Mouse (Mus musculus): ENCODE measurements around the gene Nudt8.
A peak's percentile ranks its signal among the peaks of the same experiment; 100 is the strongest.
"Not testable (repeated sequence)": the region's sequence is repeated elsewhere in the genome, so short reads cannot be mapped to it uniquely, and the experiment has no call there.

Nudt8 gene

DNA sequence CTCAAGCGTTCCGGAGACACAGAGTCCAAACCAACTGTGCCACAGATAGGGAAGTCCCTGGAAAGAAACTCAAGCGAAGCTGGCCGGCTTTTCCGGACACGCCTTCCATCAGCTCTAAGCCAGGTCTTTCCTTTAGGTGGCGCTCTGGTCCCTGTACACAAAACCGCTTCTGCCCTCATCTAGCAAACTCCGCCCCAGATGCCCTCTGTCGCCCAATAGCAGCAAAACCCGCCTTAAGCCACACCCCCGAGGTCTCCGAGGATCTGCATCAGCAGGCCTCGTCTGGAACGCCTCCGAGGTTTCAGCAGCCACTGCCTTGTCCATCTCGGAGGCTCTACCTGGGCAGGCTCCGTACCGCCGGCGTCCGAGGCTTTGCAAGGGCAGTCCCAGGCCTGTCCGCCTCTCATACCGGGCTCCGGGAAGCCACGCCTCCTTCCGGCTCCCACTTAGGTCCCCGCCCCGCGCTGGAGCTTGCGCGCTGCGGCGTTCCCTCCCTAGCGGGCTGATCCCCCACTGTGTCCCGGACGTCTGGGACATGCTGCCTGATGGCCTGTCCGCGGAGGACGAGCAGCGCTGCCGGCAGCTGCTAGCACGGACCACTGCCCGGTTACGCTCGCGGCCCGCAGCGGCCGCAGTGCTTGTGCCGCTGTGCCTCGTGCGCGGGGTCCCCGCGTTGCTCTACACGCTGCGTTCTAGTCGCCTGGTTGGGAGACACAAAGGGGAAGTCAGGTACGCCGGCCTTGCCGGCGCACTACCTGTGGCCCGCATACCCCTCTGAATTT is at the start of gene Nudt8, which contains the start of gene Gm49405:
Nudt8 (plus strand) TSS at position 462 of the 782 bp plus-strand sequence.
Gm49405 (plus strand) TSS at position 508 of the 782 bp plus-strand sequence.
- peak; percentile 97 for DNase-seq

DNA sequence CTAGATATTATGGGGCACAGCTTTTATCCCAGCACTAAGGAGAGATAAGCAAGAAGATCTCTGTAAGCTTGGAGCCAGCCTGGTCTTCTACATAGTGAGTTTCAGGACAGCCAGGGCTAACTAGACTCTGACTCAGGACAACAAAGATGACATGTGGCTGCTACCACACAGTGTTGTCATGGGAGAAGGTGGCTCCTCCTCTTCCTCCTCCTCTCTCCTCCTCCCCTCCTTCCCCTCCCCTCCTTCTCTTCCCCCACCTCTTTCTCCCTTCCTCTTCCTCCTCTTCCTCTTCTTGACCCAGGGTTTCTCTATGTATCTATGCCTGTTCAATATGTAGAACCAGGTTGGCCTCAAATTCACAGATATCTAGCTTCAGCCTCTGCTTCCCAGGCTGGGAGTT is 48.9 kb upstream of the Nudt8 start:
- no peak for DNase-seq

DNA sequence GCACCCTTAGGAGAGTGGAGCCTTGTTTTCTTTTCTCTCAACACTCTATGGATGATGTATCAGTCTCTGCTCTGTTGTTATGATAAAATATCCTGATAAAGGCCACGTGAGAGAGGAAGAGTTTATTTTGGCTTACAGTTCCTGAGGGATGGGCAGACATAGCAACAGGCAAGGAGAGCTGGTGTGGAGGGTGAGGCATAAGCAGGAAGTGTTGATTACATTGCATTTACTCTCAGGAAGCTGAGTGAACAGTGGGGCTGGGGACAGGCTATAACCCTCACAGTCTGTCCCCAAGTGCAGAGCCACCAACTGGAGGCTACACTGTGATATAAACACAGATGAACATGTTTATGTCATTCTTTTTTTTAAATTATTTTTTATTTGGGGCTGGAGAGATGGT is 48.3 kb upstream of the Nudt8 start:
- no peak for DNase-seq

DNA sequence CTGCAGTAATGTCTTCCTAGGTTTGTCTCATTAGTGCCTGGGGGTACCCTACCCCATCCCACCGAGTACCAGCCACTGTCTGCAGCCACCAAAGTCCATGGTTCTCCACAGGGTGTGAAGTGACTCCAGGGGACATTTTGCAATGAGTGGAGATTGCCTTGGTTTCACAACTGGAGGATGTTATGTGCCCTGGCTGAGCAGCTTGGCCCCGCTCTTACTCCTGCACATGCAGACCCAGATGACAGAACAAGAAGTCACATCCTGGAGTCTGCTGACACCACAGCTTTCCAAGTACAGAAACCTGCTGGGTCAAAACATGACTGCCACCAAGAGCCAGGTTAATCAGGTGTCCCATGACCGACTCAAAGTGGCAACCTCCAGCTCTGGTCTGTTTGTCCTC is 45.3 kb upstream of the Nudt8 start:
- no peak for DNase-seq

DNA sequence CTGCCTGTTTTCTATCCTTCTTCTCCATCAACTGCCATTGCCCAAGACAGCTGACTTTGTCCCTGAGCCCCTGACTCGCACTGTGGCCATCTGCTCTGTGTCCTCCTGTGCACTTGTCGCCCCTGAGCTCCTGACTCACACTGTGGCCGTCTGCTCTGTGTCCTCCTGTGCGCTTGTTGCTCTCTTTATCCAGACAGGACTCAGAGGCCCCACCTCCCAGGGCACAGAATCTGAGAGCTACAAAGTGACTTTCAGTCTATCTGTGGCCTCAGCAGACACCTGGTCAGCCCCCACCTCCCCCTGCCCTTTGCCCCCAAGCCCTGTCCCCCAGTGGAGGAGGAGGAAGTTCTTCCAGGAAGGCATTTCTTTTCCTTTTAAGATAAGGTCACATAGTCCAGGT is 44.6 kb upstream of the Nudt8 start:
- no peak for DNase-seq

DNA sequence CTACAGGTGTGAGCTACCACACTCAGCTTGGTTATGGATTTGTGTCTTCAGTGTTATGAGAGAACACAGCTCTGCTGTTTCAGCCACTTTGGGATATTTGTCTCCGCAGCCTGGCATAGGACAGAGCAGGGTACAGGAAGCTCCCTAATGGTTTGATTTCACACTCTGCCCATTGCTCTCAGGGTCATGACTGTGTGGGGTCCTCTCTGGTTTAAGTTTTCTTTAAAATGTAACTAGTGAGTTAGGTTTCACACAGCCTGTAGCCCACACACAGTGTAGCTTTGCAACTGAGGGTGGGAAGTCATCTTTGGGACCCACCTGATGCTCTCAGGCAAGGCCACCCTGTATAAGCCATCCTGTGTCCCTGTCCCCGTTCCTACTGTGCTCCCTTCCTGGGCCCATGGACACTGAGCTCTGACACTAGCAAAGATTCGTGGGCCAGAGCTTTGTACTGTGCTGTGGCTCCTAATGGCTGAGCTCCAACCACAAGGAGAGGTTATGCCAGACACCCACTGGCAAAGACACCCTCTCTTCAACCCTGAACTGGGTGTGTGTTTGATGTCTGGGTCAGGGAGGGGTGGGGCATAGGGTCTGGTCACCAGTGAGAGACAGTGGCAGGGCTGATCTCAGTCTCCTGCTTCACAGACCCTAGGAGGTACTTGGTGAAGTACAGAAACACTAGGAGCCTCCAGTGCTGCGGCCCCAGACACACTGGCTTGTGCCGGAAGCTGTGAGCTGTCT is 42.9 kb upstream of the Nudt8 start:
- DNase-seq: not testable (repeated sequence)

DNA sequence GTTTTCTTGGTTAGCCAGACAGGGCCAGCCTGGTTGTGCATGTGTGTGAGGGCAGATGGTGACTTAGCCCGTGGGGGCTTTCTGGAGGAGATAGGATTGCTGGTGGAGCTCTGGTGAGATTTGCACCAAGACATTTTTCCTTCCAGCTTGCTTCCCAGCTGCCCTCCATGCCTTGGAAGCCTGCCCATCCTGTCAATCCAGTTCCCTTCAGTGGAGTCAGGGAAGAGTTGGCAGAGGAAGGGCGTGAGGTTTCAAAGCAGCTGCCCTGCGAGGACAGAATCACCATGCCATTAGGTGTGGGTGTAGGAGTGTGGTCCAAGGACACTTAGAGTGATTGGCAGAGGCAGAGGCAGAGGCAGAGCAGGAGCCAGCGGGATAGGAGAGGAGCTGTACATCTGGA is 41.9 kb upstream of the Nudt8 start, which contains the start of gene Aldh3b3:
Aldh3b3 (plus strand) TSS at position 176 of the 400 bp plus-strand sequence.
- no peak for DNase-seq

DNA sequence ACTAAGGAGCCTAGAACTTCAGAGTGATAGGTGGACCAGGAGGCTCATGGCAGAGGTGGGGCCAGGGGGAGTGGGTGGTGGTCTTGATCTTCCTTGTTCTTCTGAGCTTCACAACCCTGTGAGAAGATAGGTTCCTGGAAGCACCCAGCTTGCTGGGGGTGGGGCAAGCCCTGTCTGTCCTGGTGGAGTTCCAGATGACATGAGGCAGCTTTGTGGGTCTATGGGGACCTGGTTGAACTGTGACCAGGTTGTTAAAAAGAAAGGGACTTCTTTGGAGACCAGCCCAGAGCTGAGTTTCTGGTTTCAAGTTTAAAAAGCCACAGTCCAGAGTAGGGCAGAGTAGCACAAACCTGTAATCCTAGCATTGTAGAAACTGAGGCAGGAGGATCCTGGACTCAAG is 41.4 kb upstream of the Nudt8 start:
- no peak for DNase-seq

DNA sequence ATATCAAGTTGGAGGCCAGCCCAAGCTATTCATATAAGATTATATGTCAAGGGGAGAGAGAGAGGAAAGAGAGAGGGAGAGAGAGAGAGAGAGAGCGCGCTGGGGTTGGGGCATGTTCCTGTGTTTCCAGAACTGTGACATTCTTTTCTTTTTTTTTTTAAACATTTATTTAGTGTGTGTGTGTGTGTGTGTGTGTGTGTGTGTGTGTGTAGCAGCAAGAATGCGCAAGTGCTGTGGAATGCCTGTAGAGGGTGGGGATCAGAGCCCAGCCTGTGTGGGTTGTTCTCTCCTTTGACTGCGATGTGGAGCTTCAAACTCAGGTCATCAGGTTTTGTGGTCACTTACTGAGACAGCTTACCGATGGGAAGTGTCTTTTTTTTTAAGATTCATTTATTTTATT is 40.2 kb upstream of the Nudt8 start:
- peak; percentile 20 for DNase-seq

DNA sequence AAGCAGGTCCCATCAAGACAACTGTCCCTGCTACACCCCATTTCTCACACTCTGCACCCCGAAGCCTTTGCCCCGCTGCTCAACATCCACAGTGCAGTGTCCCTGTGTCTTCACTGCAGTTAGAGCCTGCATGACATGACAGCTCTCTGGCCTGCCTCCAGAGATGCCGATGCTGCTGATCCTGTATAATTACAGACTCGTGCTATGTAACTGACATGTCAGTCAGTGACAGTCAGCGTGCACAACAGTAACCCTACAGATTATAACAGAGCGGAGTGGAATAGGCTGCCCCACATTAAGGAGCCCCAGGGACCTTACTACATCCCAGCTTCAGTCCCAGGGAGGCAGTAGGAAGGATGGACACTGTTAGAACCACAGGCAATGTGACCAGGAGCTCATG is 38.6 kb upstream of the Nudt8 start:
- DNase-seq: not testable (repeated sequence)

DNA sequence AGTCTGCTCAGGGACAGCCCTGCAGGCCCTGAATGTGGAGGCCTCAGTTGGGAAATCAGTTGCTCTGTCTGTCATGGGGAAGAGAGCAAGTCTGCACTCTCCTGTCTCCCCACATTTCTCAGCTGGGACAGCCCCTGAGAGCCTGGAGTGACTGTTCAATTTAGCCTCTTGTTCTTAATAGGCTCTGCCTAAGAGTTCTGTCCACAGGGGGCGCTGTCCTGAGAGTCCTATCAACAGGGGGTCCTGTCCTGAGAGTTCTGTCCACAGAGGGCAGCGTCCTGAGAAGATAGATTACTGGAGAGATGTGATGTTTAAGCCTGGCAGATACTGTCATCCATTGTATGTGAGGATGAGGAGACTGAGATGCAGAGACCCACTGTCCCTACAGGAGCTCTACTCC is 37.9 kb upstream of the Nudt8 start:
- DNase-seq: peak; percentile 64

DNA sequence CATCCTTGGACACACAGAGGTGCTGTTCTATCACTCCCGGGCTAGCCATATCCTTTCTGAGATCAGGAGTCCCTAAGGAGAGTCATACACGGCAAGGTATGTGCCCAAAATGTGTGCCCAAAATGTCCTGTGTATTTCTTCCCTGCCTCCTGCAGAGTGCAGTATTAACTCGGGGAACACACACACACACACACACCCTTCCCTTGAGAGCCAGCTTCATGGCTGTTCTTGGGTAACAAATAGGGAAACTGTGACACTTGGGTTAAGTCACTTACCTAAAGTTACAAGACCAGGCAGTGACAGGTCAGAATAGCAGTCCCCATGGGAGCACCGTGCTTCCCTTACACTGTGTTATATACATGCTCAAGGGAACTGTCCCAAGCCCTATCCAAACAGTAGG is 36.4 kb upstream of the Nudt8 start:
- DNase-seq: no peak

DNA sequence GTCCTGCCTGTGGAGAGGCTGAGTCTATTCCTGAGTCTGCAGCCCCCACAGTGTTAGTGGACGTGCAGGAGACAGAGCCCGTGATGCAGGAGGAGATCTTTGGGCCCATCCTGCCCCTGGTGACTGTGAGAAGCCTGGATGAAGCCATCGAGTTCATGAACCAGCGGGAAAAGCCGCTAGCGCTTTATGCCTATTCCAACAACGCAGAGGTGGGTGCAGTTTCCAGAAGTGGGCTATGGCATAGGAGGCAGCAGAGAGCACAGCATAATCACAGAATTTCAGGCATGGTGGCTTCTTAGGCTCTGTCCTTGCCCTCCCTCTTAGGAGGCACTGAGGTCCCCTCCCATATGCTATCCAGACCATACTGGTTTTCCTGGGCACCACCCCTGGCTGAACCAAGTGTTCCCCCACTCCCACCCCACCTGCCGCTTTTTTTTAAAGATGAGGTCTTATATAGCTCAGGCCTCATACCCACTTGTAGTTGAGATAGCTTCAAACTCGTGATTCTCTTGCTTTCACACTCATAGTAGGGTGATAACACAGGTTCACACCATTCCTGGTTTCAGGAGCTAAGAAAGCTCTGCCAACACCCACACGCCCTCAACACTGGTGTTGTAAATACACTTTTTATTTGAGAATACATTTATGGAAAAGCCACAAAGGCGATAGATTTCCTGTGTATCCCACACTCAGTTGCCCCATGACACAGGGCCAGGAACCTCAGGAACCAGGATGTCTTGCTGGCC is 33.9 kb upstream of the Nudt8 start:
- DNase-seq: no peak

DNA sequence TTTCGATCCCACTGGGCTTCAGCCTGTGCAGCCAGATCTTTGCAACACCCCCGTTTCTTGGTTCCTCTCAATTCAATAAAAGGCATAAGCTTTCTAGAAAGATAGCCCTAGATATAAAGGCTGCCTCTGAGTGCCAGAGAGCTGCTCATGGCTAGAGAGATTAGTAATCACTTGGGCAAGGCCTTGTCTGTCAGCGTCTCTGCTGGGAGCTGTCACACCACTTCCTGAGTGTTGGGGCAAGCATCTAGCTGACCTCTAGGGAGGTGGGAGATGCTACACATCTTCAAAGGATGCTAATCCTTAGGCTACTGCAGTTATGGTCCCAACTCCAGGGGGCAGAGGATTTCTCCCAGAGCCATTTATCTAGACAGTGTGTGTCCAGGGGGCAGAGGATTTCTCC is 33.1 kb upstream of the Nudt8 start:
- DNase-seq: no peak

DNA sequence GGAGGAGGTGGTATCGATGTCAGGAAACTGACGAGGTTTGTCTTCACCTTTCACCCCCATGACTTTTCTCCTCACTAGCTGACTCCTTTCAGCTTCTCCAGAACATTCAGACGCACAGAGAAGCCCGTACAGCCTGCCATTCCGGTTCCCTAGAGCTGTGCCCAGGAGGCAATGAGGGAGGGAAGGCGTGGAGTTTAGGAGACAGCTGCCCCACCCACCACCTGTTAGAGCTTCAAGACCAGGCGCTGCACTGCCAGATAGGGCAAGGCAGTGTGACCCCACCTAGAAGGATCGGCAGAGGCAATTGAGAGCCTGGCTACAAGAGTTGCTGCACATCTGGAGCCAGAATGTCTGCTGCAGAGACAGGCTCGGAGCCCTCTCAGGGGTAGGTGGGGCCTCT is 28.2 kb upstream of the Nudt8 start, which contains the start of gene Aldh3b2:
Aldh3b2 (plus strand) TSS at position 100 of the 400 bp plus-strand sequence.
- DNase-seq: peak; percentile 32

DNA sequence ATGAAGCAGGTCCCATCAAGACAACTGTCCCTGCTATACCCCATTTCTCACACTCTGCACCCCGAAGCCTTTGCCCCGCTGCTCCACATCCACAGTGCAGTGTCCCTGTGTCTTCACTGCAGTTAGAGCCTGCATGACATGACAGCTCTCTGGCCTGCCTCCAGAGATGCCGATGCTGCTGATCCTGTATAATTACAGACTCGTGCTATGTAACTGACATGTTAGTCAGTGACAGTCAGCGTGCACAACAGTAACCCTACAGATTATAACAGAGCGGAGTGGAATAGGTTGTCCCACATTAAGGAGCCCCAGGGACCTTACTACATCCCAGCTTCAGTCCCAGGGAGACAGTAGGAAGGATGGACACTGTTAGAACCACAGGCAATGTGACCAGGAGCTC is 25.8 kb upstream of the Nudt8 start:
- not testable (repeated sequence) for DNase-seq

DNA sequence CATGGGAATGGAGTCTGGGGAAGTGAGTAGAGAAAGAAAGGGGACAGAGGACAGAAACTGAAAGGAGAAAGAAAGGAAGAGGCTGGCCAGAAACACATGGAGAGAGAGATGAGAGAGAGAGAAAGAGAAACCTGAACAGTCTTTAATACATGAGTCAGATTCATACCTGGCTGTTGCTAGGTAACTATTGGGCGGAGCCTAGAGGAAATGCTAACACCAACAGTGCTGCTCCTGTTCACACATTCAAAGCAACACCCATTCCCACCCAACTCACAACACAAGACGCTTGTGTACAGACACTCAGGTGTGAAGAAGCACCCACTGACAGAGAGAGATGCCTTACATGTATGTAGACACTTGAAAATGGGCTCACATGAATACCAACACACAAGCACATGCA is 24.5 kb upstream of the Nudt8 start:
- no peak for DNase-seq

DNA sequence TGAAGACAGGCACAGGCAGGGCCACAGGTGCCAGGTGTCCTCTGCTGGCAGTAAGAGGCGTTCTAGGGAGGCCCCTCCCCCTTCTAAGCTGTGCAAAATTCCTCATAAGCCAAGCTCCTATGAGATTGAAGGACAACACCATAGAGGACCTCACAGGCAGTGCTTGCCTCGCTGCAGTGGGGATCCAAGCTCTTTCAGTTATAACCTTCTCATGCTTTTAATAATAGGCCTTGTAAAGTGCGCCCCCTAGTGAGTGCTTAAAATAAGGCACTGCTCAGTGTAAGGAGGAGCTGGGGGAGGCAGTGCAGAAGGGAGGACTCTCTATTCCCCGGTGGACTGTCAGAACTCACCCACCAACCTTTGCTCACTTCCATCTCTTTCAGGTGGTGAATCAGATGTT is 20.1 kb upstream of the Nudt8 start:
- peak; percentile 90 for DNase-seq

DNA sequence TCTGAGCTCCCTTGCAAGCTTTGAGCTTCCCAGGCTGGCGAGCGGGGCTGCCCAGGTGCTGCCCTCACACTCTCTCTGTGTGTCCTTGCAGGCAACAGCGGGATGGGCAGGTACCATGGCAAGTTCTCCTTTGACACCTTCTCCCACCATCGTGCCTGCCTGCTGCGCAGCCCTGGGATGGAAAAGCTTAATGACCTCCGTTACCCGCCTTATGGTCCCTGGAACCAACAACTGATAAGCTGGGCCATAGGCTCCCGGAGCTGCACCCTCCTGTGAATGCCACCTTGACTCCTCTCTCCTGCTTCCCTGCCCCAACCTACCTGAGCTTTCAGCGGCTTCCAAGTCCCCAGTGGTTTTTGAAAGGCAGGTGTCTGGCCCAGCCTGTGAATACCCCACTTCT is 19.5 kb upstream of the Nudt8 start:
- DNase-seq: no peak

DNA sequence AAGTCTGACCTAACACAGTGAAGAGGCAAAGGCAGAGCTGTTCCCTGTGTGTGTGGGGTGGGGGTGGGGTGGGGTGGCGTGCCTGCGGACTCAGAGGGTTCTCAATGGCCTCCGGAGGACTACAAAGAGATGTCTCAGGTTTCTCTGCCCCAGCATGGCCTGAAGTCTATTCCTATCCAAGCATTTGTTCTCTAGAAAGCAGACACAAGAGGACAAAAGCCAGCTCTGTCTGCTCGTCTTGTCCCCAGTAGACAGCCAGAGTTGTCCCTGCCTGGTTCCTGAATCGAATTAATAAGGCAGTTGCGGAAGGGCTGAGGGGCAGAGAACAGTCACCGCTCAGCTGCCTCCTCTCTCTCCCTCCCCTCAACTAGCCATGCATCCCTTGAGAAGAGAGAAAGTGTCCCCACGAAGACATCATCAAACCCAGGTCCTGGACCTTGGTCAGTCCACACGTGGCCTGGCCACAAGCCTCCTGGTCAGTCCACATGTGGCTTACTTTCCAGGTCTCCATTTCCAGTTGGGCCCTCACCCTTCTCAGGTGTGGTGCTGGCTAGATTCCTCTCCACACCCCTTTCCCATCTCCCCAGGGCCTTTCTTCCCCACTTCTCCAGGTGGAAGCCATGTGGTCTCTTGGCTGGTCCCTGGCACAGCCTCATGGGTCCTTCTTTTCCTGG is 16.7 kb upstream of the Nudt8 start:
- no peak for DNase-seq

DNA sequence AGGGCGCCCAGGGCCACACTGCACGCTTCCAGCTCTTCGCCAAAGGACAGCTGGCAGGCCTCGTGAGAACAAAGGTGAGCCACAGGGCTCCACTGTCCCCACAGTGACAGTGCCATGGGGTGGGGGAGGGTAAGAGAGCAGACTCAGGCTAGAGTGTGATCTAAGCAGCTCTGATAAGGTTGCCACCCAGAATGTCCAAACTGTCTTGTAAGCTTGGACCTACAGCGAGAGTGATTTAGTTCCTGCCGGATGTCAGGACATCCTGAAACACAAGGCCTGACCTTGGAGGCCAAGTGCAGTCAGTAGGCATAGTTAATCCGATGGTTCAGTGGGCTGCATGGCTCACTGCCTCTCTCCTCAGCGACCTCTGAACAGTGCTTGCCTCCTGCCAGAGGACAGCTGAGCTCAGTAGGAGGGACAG is 15.1 kb upstream of the Nudt8 start:
- peak; percentile 34 for DNase-seq

DNA sequence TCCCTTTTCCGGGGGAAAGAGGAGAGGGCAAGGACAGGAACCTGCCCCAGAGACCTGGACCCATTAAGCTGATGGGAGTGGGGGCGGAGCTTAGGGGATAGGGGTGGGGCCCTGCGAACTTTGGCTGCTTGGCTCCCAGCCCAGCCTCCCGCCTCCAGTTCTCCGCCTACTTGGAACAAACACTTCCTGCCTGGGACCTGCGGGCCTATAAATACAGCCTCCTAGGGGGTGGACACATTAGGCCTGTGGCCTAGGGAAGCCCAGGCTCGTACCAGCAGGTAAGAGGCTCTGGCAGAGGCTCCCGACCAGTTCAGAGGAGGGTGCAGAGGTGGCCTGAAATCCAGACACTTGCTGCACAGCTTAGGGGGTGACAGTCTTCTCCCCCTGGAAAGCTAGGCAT is 14.0 kb upstream of the Nudt8 start, which contains the start of gene Acy3:
Acy3 (plus strand) TSS at position 237 of the 400 bp plus-strand sequence.
- DNase-seq: peak; percentile 86

DNA sequence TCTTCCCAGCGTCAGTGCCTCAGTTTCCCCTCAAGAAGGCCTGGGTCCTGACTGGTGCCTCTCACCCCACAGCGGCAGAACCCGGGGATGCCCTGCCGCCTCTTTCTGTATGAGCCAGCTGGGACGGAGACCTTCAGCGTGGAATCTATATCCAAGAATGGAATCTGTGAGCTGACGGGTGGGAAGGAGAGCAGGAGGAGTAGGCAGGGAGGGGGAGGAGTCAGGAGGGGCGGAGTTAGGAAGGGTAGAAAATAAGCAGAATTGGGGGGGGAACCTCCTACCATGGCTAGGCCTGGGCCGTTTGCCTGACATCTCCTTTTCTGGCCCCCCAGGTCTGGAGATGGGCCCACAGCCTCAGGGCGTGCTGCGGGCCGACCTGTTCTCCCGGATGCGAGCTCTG is 12.3 kb upstream of the Nudt8 start:
- no peak for DNase-seq

All from lung, postnatal 14 days (tissue).